Mouse (Mus musculus) thymus, postnatal 25 days (tissue): Measurements from ENCODE around the gene Parp11.
"Not testable (repeated sequence)": the region's sequence is repeated elsewhere in the genome, so short reads cannot be mapped to it uniquely, and the experiment has no call there.

ENCODE experiments used
- DNase-seq: peaks from one replicate; pipeline ENCODE4 v3.0.0; 2022

Parp11 gene

DNA sequence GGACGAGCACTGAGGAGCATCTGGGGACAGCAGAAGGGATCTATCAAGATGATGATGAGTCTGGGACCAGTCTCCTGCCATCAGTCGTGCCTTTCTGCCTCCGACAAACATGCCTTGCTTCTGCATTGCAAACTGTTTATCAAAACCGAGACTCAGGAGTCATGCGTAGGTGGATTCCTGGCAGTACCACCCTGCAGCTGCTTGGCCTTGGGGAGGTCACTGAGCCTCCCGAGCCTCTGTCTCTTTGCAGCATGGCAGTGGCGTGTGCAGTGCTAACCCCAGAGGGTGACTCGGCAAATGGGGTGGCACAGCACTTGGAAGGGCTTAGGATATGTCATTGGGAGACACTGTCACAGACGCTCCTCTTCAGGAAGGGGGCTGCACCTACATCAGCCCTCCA is 53.5 kb downstream of the Parp11 start:
- DNase-seq, result no peak

DNA sequence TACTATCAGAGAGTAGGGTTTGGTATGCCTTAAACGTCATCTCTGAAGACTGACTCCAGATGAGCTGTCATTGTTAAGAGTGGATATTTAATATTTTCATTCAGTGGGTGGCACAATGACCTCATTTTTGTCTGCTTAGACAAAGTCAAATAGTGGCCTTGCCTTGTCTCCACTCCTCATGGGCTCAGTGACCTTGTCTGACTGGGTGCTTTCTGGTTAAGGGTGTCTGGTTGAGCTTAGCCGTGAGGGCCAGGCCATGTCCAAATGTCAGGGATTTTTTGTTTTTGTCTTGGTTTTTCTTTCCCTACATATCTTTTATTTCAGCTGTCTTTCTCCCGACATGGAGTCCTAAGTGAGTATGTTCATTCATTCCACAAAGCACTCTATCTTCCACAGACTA is 54.2 kb downstream of the Parp11 start:
- DNase-seq, result no peak

DNA sequence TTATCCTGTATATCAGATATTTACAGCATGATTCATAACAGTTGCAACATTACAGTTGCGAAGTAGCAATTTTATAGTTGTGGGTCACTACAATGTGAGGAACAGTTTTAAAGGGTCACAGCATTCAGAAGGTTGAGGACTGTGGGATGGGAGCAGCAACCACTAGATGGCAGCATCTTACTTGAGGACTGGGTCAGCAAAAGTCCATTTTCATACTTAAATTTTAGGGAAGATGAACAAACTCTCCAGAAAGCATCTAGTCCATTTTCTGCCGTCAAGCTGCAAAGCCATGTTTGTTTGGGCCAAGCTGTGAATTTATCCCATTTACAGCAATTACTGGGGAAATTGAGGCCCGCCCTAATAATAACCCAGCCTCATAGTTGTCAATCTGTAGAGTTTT is 55.9 kb downstream of the Parp11 start:
- peak; percentile 30 for DNase-seq

DNA sequence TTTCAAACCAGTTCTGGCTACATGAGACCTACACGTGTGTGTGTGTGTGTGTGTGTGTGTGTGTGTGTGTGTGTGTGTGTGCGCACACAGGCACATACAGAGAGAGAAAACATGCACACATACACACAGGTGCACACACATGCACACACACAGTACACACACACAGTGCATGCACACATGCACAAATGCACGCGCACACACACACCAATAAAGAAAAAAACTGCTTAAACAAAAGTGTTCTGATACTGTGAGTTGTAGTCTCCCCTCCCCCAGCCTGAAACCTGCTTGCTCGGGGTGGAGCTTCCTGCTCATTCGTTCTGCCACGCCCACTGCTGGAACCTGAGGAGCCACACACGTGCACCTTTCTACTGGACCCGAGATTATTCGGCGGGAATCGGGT is 67.1 kb downstream of the Parp11 start:
- DNase-seq, result not testable (repeated sequence)

DNA sequence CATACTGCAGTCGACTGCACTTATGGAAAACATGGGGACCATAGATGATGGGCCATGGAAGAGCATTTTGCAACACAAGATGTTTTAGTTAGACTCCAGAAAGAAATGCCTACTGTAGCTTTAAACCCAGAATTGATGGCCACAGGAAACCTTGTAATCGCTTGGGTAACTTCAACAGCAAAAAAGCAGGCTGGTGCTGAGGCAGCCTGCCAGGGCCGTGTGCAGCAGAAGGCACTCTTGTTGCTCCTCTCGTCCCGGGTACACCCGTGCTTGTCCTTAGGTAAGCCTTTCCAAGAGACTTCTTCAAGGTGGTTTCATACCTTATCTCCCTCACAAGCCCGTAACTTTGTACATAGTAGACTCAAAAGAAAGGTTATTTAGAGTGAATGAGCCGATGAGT is 74.5 kb downstream of the Parp11 start:
- no peak for DNase-seq

DNA sequence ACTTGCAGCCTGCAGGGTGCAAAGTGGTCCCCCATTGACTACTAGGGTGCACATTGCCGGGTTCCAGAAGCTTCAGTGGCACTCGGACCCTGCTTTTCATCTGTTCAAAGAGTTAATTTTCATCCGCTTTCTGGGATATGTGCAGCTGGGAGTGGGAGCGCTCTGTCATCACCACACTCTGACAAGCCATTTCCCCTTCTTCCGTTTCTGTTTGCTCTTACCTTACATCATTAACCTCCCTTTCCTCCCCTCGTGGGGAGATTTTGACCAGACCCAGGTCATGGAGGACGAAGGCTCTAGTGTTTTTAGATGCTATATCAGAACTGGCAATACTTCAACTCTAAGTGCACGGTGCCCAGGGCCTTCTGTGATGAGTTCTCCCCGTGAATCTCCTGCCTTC is 75.7 kb downstream of the Parp11 start:
- DNase-seq, result no peak

DNA sequence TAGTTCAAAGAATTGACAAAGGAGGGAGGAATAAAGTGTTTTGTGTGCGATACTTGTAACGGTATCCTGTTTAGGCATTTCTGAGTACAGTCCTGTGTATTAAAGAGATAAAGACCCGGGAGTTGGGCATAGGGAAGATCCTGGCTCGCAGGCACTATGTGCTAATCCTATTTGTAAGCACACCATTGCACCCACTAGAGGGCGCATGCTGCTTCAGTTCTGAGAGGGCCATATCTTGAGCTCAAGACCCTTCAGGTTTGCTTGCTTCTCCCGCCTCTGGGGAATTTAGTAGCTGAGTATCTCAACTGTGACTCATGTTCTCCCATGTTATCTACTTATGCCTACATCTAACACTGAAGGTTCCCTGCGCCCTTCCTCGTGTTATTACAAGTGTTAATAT is 77.8 kb downstream of the Parp11 start:
- peak; percentile 71 for DNase-seq

DNA sequence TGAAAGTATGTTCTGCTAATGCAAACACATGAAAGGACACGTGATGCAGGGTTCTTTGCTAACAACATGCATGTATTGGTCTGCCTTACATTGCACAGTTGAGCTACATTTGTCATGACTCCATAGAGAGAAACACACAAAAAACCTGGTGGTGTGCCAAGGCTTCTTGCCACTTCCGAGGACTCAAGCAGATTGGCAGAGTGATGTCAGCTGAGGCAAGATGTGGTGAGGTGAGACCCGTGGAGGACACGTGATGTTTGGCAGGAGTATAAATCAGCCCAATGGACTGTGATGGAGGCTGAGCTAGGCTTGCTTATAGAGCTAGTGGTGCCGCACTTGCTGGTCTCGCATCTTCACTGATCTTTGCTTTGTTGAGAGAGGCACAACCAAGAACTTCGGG is 82.0 kb downstream of the Parp11 start:
- DNase-seq, result no peak

DNA sequence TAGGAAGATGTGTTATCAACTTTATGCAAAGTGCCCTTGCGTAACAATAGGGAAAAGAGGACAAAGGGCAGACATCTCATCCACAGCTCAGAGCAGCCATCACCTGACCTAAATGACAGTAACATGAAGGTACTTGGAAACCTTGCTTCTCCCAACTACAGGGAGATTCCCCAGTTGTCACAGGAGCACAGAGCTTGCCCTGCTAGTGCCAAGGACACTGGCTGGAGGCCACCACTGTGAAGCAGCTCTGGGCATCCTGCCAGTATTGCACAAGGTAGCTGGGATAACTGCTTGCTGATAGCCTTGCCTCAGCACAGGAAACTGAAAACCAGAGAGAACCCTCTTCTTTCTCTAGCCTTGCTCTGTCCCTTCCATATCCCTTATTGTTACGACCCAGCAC is 82.8 kb downstream of the Parp11 start:
- no peak for DNase-seq

DNA sequence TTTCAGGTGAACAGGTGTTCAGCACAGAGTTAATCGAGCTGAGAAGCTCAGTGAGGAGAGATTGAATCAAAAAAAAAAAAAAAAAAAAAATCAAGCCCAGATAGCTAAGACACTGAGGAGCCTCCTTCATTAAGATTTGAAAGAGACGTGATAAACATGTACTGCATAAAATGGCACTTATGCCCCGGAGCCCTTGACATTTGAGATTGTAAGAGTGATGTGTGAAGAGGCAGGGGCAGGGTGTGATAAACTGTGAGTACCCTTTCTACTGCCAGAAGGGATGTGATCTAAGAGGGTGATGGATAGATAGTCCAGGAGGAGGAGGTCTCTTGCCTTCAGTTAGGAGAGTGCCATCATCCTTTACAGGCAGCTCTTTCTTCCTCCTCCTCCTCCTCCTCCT is 83.6 kb downstream of the Parp11 start:
- no peak for DNase-seq

DNA sequence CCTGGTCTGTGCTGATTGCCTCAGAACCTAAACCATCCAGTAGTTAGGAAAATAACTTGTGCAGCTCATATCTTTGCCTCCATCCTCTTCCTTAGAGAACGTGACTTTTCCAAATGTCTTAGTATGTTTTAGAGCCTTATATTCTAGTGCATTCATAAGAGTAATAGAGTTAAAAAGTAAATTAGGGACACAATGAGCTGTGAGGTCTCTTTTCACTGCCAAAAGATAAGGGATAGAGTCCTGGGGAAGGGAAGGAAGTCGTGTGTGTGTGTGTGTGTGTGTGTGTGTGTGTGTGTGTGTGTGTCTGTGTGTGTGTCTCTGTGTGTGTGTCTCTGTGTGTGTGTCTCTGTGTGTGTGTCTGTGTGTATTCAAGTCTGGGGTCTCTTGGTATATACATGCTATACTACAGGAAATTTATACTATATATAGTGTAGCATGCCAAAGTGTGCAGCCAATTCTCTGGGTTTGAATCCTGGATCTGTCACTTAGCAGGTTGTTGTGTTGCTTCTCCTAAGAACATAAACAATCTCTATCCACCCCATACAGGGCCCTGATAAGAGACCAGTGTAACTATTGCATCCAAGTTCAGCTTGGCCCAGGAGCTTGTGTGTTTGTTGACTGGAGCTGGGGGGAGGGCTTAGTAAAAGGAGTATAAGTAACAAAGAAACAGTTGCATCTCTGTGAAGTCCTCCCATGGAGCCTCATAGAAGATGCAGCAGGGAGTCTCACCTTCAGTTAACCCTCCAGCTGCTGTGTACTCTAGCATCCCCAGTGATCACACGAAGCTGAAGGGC is 85.0 kb downstream of the Parp11 start:
- no peak for DNase-seq

DNA sequence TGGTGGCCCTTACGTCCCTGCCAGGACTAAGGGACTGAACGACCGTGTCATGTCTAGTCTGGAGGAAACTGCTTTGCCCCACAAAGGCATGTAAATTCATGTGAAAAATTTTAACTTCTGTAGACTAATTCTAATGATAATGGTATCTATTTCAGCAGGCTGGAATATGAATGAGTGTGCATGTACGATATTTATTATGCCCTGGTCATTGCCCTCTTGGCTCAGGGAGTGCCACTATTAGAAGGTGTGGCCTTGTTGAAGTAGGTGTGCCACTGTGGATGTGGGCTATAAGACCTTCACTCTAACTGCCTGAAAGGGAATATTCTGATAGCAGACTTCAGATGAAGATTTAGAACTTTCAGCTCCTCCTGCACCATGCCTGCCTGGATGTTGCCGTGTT is 85.7 kb downstream of the Parp11 start:
- DNase-seq, result no peak

DNA sequence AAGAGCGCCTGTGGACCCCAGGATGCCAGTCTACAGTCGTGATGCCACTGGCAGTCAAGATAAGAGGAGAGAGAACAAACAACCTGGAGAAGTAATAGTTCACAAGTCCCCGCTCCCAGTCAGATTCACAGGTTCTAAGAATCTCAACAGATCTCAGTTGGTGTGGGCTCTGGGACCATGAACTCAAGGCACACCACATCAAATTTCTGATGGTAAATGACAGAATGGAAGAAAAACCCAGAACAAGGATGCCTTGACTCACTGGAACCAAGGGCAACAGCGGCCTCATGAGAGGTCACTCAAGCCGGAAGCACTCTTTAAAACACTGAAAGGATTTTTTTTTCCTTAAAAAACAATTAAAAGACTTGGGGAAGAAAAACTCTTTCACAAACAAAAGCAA is 87.1 kb downstream of the Parp11 start:
- DNase-seq, result no peak

DNA sequence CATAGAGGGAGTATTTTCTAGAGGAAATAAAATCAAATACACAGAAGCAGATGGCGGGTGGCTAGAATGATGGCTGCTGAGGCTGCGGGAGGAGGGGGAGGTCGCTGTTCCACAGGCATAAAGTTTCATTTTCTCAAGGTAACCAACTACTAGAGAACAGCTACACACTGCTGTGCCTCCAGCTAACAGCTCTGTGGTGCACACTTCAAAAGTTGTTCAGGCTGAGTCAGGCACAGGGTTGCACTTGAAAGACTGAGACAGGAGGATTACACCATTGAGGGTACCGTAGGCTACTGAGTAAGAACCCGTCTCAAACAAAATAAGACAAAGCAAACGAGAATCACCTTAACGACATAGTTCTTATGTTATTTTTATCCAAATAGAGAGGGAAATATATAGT is 90.4 kb downstream of the Parp11 start:
- DNase-seq, result no peak

DNA sequence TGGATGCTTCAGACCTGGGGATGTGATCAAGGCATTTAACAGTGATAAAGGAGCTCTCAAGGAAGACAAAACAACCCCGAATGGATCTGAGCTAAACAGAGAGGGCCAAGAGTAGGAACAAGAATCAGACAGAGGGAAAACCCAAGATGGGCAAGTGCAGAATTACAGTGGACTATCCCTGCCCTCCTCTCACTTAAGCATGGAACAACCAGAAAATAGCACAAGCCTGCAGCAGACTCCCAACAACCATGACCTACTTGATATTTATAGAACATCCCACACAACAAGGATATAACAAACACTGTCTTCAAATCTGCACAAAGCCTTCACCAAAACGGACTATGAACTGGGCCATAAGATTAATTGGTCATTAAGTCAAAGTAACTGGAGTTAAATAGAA is 91.5 kb downstream of the Parp11 start:
- DNase-seq, result no peak

DNA sequence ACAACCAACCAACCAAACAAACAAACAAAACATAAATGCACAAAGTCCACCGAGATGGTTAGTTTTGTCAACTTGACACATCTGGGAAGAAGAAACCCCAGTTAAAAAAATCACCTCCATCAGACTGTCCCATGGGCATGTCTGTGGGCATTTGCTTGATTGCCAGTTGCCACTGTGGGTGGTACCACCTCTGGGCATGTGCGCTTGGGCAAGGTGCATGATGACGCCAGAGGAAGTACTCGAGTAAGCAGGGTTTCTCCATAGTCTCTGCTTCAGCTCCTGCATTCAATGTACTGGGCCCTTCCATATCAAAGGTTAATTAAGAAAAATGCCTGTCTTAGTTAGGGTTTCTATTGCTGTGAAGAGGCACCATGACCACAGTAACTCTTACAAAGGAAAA is 92.6 kb downstream of the Parp11 start:
- no peak for DNase-seq

DNA sequence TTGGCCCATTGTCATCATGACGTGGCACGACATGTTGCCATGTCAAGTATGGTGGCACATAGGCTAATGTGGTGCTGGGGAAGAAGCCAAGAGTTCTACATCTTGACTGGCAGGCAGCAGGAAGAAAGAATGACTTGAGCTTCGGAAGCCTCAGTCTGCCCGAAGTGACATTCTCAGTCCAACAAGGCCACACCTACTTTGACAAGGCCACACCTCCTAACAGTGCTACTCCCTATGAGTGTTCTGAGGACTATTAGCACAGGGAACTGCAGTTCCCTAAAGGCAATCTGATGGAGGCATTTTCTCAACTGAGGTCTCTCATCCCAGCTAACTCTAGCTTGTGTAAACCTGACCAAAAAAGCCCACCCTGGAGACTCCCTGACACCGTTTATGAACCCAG is 93.0 kb downstream of the Parp11 start:
- no peak for DNase-seq

DNA sequence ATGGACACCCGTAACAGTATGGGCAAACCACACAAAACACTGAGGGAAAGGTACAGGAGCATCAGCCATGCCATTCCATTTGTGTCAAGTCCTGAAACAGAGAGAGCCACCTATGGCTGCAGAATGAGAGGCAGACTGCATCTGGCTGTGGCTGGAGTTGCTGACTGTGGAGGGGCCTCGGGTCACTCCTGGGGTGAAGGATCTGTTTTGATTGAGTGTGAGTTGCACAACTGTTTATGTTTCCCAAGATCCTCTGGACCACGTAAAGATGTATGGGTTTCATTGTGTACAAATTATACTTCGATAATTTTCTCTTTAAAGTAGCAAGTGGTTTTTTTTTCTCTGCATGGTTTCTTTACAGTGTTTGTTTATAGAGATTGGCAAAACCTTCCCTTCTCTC is 93.9 kb downstream of the Parp11 start:
- no peak for DNase-seq

DNA sequence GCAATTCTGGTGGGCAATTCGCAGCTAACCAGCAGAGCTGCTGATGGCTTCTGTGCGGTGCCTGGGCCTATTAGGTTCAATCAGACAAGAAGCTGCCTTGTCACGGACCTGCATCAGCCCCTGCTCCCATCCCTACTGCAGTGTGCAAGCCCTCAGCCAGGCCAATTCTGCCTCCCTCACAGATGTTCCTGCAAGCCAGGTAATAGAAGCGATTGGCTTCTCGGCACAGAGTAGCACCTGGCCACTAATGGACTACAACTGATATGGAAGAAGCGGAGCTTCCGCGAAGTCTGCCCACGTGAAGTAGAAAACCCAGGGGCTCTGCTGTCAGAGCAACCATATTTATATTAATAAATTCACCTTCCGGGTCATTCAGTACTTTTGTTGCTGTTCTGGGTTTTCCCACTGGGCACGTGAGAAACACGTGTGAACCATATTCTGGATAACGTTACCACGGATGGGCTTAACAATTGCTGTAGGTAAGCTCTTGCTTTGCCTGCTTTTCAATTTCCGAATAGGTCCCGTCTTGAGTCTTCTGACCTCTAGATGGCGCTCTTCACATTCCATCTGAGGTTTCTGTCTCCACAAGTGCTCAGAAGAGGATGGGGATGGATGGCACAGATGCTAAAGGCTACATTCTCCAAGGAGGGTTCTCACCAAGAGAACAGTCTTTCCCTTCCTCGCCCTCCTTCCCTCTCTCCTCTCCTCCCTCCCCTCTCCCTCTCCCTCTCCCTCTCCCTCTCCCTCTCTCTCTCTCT is 95.2 kb downstream of the Parp11 start:
- DNase-seq, result peak; percentile 67
